Mouse (Mus musculus) urinary bladder, postnatal 36 days (tissue): ENCODE data around the gene Gm20903.
"Not testable (repeated sequence)": the region's sequence is repeated elsewhere in the genome, so short reads cannot be mapped to it uniquely, and the experiment has no call there.

ENCODE experiments used
- DNase-seq, 2 experiments: peaks; one replicate each; pipeline ENCODE4 v3.0.0; 2022; ENCODE audit warnings: low spot score in 2 of 2, mixed read lengths in 1 of 2

Gm20903 gene

GRCm38 (mm10) chrY:73669015-73669414 is at the start of gene Gm20903:
TSS of gene Gm20903 (plus strand) at chrY:73669315.
- DNase-seq: not testable (repeated sequence)
